Mouse (Mus musculus) cerebellum, adult 2 months (tissue): ENCODE results near the gene Gm45808.

Experiments used
- CTCF ChIP-seq: fragments of 200-500 bp; IDR thresholded peaks from 2 replicates; pipeline ENCODE4 v1.5.1; 2011; ENCODE audit warnings: low read depth, mild to moderate bottlenecking, control low read depth, low read length, moderate library complexity, borderline replicate concordance; ENCODE audit not compliant: insufficient read depth
- POLR2A ChIP-seq: fragments of 200-500 bp; IDR thresholded peaks from 2 replicates; pipeline ENCODE4 v1.6.1; 2011; ENCODE audit warnings: low read length, control low read depth, borderline replicate concordance; ENCODE audit not compliant: insufficient read depth

DNA sequence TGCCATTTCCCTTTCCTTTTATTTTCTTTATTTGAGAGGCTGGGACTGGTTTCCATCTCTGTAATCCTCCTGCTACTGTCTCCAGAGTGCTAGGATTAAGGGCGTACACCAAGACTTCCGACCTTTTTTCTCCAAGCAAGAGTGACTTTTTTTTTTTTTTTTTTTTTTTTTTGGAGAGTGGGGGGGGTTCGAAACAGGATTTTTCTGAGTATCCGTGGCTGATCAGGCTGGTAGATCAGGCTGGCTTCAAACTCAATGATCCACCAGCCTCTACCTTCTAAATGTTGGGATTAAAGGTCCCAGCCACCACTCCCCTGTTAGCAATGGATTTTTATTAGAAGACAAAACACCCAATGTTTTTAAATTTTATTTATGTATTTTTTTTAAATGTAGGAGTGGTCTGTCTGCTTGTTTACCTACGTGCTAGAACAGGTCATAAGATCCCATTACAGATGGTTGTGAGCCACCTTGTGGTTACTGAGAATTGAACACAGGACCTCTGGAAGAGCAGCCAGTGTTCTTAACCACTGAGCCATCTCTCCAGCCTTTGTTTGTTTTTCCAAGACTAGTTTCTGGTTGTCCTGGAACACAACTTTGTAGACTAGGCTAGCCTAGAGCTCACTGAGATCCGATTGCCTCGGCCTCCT, 40.0 kb upstream of the Gm45808 start:
- TF ChIP-seq CTCF (no peak), POLR2A (no peak)
